Mouse (Mus musculus) stomach, postnatal 0 days (tissue): ENCODE measurements around the gene Snx29. TPM values are rescaled to one million over a fixed set of nuclear protein-coding genes. Genes with fewer than 3 reads are reported as not detected.

Source experiments
- ATAC-seq: fragments of 200-750 bp; cut with Nextera tagmentation; 2 replicates; pipeline ENCODE4 v1.8.0; 2017; ENCODE audit not compliant: low FRiP score, low TSS enrichment
- DNase-seq: peaks from one replicate; pipeline ENCODE4 v3.0.0-alpha.2; 2016; ENCODE audit warnings: low spot score
- H3K27ac ChIP-seq: fragments of 300-500 bp; sonication (generic); replicated peaks from 2 replicates; pipeline ENCODE4 v1.5.1; 2014; ENCODE audit warnings: mild to moderate bottlenecking, control low read depth
- H3K27me3 ChIP-seq: fragments of 300-500 bp; sonication (generic); 2 replicates; pipeline ENCODE4 v1.6.1; 2014; ENCODE audit warnings: low read length; ENCODE audit not compliant: control insufficient read depth, insufficient read depth
- H3K36me3 ChIP-seq: fragments of 300-500 bp; sonication (generic); 2 replicates; pipeline ENCODE4 v1.6.1; 2014; ENCODE audit warnings: low read length, mixed read lengths; ENCODE audit not compliant: control insufficient read depth, insufficient read depth
- H3K4me1 ChIP-seq: fragments of 300-500 bp; sonication (generic); replicated peaks from 2 replicates; pipeline ENCODE4 v1.6.1; 2014; ENCODE audit warnings: antibody characterized with exemption; ENCODE audit not compliant: control insufficient read depth, insufficient read depth
- H3K4me2 ChIP-seq: fragments of 300-500 bp; sonication (generic); replicated peaks from 2 replicates; pipeline ENCODE4 v1.6.1; 2014; ENCODE audit warnings: low read depth, mild to moderate bottlenecking, control low read depth, moderate library complexity
- H3K4me3 ChIP-seq: fragments of 300-500 bp; sonication (generic); 2 replicates; pipeline ENCODE4 v1.5.1; 2014; ENCODE audit warnings: low read depth, low read length, control low read depth
- H3K9ac ChIP-seq: fragments of 300-500 bp; sonication (generic); 2 replicates; pipeline ENCODE4 v1.6.1; 2014; ENCODE audit warnings: mild to moderate bottlenecking, low read length, control low read depth, mixed read lengths
- H3K9me3 ChIP-seq: fragments of 300-500 bp; sonication (generic); 2 replicates; pipeline ENCODE4 v1.6.1; 2016; ENCODE audit warnings: low read length; ENCODE audit not compliant: control insufficient read depth
- CTCF ChIP-seq: IDR thresholded peaks from 2 replicates; pipeline ENCODE4 v1.5.1; 2016; ENCODE audit warnings: antibody characterized with exemption, low read depth, mild to moderate bottlenecking, moderate library complexity
- EP300 ChIP-seq: optimal IDR thresholded peaks from 2 replicates; pipeline ENCODE3; 2016; ENCODE audit warnings: antibody characterized with exemption
- WGBS: fragments of 180-500 bp; shearing (Covaris S2); extraction: QIAGEN DNeasy Blood & Tissue Kit; methylation state at CpG from one replicate; pipeline ENCODE4 v1.1.7; 2014; 5-methylcytosine and 5-hydroxymethylcytosine counted together
- polyA plus RNA-seq: library from polyadenylated mRNA; unstranded; fragments of >200 nt; fragmentation: Nextera tagmentation; extraction: Ambion mirVana; gene quantifications from 2 replicates; pipeline ENCODE4 v1.2.1, GENCODE M21; 2015

The Snx29 gene
- polyA plus RNA-seq, 1 experiment from 2014 or later: 4.8 TPM

DNA sequence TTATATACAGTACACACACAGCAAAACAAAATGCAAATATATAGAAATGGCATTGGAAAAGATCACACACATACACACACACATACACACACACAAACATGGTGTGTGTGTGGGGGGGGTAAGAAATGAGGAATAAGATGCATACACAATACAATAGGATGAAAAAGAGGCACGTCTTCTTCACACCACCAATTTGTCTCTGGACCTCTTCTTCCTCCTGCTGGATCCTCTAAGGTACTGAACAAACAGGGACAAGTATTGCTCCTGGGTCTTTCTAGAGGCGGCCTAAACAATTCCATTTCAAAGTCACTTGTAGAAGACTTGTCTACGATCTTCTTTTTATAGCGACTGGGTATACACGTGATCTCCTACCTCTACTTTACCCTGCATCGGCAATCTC, 194.7 kb downstream of the Snx29 start:
- H3K36me3 ChIP-seq: no peaks in the 10 kb centered on the region
- no peaks in the 10 kb centered on the region for H3K4me1 ChIP-seq
- WGBS: 98% methylated on average over 6 of the region's 6 CpGs
- H3K4me2 ChIP-seq: no peak overlapping the region
- no peak for DNase-seq
- no peaks in the 10 kb centered on the region for H3K9me3 ChIP-seq
- H3K27me3 ChIP-seq: no peaks in the 10 kb centered on the region
- H3K27ac ChIP-seq: no peak overlapping the region
- ATAC-seq: no peak
- TF ChIP-seq CTCF: no peak
- no peak for TF ChIP-seq EP300
- no peak overlapping the region for H3K4me3 ChIP-seq
- no peak overlapping the region for H3K9ac ChIP-seq

DNA sequence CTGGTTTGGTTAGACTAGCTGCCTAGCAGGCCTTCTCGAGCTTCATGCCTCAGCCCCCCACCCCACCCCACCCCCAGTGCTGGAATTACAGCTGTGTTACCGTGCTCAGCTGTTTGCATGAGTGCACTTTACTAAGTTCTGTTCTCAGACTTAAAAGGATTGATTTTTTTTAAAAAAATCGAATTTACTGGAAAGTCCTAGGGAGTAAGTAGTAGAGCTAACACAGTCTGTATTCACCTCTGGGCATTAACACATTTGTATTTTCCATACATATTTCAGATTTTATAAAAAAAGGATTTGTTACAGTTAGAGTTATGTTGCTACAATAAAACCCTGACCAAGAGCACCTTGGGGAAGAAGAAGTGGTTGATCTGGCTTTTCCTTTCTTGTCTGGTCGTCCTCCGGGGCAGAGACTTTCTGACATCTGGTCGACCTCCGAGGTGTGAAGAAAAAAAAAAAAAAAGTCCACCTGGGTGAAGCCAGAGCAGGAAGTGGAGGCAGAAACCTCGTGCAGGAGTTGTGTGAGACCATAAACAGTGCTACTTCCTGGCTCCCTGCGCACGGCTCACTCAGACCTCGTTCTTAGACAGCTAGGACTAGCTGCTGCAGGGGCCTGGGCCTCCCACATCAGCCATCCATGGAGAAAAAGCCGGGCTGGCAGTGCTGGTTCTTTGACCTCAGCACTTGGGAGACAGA, 196.2 kb downstream of the Snx29 start:
- ATAC-seq: no peak
- no peaks in the 10 kb centered on the region for H3K9me3 ChIP-seq
- H3K4me1 ChIP-seq: no peaks in the 10 kb centered on the region
- no peaks in the 10 kb centered on the region for H3K36me3 ChIP-seq
- H3K9ac ChIP-seq: no peak overlapping the region
- H3K4me2 ChIP-seq: no peak overlapping the region
- no peak overlapping the region for H3K4me3 ChIP-seq
- 73% methylated on average over 12 of the region's 12 CpGs for WGBS
- no peak for DNase-seq
- no peak overlapping the region for H3K27ac ChIP-seq
- TF ChIP-seq CTCF (no peak), EP300 (no peak)
- H3K27me3 ChIP-seq: no peaks in the 10 kb centered on the region

- Histone ChIP-seq H3K27me3 (no peaks in the 10 kb centered on the region), H3K27ac (0 out of 2 replicates have a peak overlapping the region, but pooled peaks have one; percentile 18), H3K36me3 (no peaks in the 10 kb centered on the region), H3K4me2 (no peak overlapping the region), H3K4me3 (no peak overlapping the region), H3K9me3 (no peaks in the 10 kb centered on the region), H3K9ac (no peak overlapping the region), H3K4me1 (no peaks in the 10 kb centered on the region; the same call in 1 of the 2 replicates)
- WGBS: 64% methylated on average over 10 of the region's 10 CpGs
- DNase-seq: no peak
- ATAC-seq: peak; percentile 67
- TF ChIP-seq EP300 (no peak), CTCF (no peak)
Measured at GRCm38 (mm10) chr16:11526104-11526786, 203.5 kb downstream of the Snx29 start.

DNA sequence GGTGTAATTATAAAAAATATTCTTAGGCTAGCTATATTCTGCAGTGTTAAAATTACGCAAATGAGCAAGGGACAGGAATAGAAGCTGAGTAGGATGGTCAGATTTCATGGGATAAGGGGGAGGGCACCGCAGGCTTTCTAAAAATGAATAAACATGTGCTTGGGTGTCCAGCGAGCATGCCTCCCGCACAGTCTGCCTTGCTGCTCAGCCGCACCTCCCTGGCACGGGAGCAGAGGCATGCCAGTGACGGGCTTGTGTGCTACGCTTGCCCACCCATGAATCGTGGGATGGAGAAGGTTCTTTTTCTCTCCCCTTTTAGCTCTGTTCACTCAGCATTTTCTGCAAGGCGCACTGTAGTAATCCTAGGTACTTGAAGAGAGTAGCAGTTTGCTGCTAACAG, 204.3 kb downstream of the Snx29 start:
- H3K27ac ChIP-seq: no peak overlapping the region
- no peaks in the 10 kb centered on the region; the same call in 1 of the 2 replicates for H3K4me1 ChIP-seq
- no peaks in the 10 kb centered on the region for H3K9me3 ChIP-seq
- ATAC-seq (no peak), DNase-seq (no peak)
- no peak overlapping the region for H3K9ac ChIP-seq
- H3K4me3 ChIP-seq: no peak overlapping the region
- TF ChIP-seq CTCF (no peak), EP300 (no peak)
- H3K36me3 ChIP-seq: no peaks in the 10 kb centered on the region
- no peak overlapping the region for H3K4me2 ChIP-seq
- WGBS: 73% methylated on average over 10 of the region's 10 CpGs
- no peaks in the 10 kb centered on the region for H3K27me3 ChIP-seq

GRCm38 (mm10) chr16:11530466-11531194, 207.9 kb downstream of the Snx29 start:
- H3K27me3 ChIP-seq: no peaks in the 10 kb centered on the region
- DNase-seq: no peak

More at GRCm38 (mm10) chr16:11530466-11531194, 207.9 kb downstream of the Snx29 start:
- TF ChIP-seq CTCF (no peak), EP300 (no peak)
- no peaks in the 10 kb centered on the region for H3K36me3 ChIP-seq
- WGBS: 59% methylated on average over 13 of the region's 13 CpGs
- H3K9ac ChIP-seq: no peak overlapping the region
- ATAC-seq: no peak
- no peak overlapping the region for H3K4me3 ChIP-seq
- no peaks in the 10 kb centered on the region for H3K9me3 ChIP-seq
- H3K27ac ChIP-seq: no peak overlapping the region
- H3K4me2 ChIP-seq: no peak overlapping the region
- no peaks in the 10 kb centered on the region; the same call in 1 of the 2 replicates for H3K4me1 ChIP-seq
